Mouse (Mus musculus): ENCODE measurements at regions not wholly inside any gene's neighbourhood (a gene's known extent, or its start where the extent isn't known, plus 50 kb on each side); places are given as distances from the start of the nearest gene placed in this dataset.
A peak's percentile ranks its signal among the peaks of the same experiment; 100 is the strongest.

DNA sequence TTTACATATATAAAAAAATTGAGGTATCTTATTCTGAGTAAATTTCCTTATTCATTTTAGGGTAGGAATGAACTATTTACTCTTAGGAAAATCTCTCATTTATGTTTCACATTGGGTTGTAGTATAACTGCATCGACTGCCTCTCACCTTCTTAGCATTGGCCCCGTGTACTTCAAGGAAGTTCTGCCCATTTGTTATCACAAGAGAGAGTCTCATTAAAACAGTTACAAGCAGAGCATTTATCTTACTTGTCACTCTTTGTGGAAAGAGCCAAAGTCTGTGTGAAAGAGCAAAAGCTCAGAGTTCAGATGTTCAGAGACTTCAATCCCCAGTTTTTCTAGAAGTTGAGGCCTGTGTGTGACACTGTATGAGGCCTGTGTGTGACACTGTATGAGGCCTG lies 323.6 kb downstream of the Gpat3 start:
- H3K4me2 ChIP-seq = no peak overlapping the region
- H3K9me3 ChIP-seq = no peaks in the 10 kb centered on the region
- H3K9ac ChIP-seq = no peak overlapping the region
- H3K27me3 ChIP-seq = no peaks in the 10 kb centered on the region
- H3K4me3 ChIP-seq = no peak overlapping the region
- H3K36me3 ChIP-seq = no peaks in the 10 kb centered on the region
- WGBS = 28% methylated on average over 2 of the region's 2 CpGs
- H3K4me1 ChIP-seq = peaks cover 8% of the 10 kb centered on the region
- ATAC-seq (ENCODE audit: borderline replicate concordance, extremely low read depth, low FRiP score, low TSS enrichment) = no peak
- no peak overlapping the region for H3K27ac ChIP-seq

DNA sequence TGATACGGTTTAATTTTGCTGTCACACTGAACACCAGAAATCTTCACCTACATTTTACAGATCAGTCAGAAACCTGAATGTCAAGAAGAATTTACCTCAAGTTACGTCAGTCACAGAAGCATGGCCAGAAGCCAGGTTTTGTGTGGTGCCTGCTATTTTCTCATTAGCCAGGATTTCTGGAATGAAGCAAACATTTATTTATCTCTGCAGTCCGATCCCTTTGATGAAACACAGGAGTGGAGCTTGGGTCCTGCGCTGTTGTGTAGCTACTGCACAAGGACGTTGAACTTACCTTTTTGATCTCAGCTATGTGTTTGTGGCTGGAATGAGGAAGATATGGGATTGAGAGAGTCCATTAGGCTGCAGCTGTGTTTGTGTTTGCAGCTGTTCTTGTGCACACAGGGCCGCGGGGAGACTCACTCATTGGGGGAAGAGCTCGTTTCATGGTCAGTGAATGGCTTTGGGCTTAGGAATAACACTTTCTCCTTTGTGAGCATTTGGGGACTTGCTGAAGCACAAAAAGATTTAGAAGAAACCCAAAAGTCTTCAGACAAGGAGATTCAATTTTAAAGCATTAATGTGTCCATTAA lies 318.2 kb downstream of the Gpat3 start:
- Histone ChIP-seq H3K4me3 (no peak overlapping the region), H3K4me1 (0 out of 2 replicates have a peak, but pooled peaks cover 3% of the 10 kb centered on the region), H3K4me2 (no peak overlapping the region), H3K27me3 (no peaks in the 10 kb centered on the region), H3K27ac (no peak overlapping the region), H3K36me3 (no peaks in the 10 kb centered on the region), H3K9ac (no peak overlapping the region), H3K9me3 (no peaks in the 10 kb centered on the region)
- 13% methylated on average over 8 of the region's 8 CpGs for WGBS
- no peak for ATAC-seq (ENCODE audit: borderline replicate concordance, extremely low read depth, low FRiP score, low TSS enrichment)

DNA sequence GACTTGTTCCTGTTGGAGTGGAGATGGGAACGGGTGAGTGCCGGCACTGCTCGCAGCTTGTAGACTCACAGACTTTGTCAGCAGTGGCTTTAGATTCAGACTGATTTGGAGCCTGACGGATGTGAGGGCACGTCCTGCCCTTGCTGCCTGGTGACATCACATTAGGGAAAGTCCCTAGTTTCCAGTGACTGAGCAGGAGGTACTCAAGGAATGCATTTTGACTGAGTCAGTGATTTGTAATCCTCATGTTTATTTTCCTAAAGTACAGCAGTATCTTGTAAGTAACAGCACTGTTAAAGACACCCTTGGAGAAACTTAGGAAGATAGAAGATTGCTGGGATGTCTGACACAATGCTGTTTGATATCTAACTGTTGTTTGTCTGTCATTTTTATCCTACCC lies 317.6 kb downstream of the Gpat3 start:
- Histone ChIP-seq H3K9me3 (no peaks in the 10 kb centered on the region), H3K4me2 (no peak overlapping the region), H3K27ac (no peak overlapping the region), H3K4me3 (no peak overlapping the region), H3K27me3 (no peaks in the 10 kb centered on the region), H3K36me3 (no peaks in the 10 kb centered on the region), H3K4me1 (0 out of 2 replicates have a peak, but pooled peaks cover 3% of the 10 kb centered on the region), H3K9ac (no peak overlapping the region)
- 4% methylated on average over 5 of the region's 5 CpGs for WGBS
- no peak for ATAC-seq (ENCODE audit: borderline replicate concordance, extremely low read depth, low FRiP score, low TSS enrichment)

DNA sequence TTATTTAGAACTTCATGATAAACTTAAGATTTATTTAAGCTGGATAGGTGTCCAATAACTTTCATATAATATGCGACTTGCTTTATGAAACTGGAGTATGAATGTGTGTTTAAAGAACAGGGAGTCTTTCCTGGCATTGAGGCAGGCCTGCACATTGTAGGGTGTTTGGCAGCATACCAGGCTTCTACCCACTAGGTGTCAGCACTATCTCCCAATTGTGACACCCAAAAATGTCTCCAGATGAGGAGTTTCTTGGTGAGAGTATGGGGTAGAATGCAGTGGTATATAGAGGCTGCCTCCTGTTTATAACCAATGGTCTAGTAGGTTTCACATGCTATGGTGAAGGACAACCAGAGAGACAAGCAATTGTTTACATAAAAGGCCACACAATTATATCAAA lies 311.9 kb downstream of the Gpat3 start:
- Histone ChIP-seq H3K27ac (no peak overlapping the region), H3K4me1 (no peaks in the 10 kb centered on the region), H3K9ac (no peak overlapping the region), H3K4me2 (no peak overlapping the region), H3K4me3 (no peak overlapping the region), H3K36me3 (no peaks in the 10 kb centered on the region), H3K27me3 (no peaks in the 10 kb centered on the region), H3K9me3 (no peaks in the 10 kb centered on the region)
- ATAC-seq (ENCODE audit: borderline replicate concordance, extremely low read depth, low FRiP score, low TSS enrichment) = no peak
- WGBS = 39% methylated on average over 1 of the region's 1 CpGs

DNA sequence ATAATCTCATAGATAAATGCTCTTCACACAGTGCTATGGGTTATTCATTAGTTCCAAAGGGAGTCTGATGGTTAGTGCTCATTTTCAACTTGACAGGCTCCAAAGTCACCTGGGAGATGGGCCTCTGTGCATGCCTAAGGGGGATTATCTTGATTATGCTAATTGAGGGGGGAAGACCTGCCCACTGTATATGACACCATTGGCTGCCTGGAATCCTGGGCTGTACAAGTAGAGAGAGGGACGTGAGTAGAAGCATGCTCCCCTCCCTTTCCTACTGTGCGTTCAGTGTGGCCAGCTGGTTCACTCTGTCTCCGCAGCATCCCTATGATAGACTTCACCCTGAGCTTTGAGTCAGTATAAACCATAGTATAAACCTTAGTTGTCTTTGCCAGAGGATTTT lies 300.8 kb downstream of the Gpat3 start:
- H3K4me1 ChIP-seq = no peaks in the 10 kb centered on the region
- no peaks in the 10 kb centered on the region for H3K27me3 ChIP-seq
- no peaks in the 10 kb centered on the region for H3K9me3 ChIP-seq
- no peak overlapping the region for H3K9ac ChIP-seq
- no peaks in the 10 kb centered on the region for H3K36me3 ChIP-seq
- no peak overlapping the region for H3K4me2 ChIP-seq
- H3K4me3 ChIP-seq = no peak overlapping the region
- H3K27ac ChIP-seq = no peak overlapping the region
- 72% methylated on average over 3 of the region's 3 CpGs for WGBS
- no peak for ATAC-seq (ENCODE audit: borderline replicate concordance, extremely low read depth, low FRiP score, low TSS enrichment)

DNA sequence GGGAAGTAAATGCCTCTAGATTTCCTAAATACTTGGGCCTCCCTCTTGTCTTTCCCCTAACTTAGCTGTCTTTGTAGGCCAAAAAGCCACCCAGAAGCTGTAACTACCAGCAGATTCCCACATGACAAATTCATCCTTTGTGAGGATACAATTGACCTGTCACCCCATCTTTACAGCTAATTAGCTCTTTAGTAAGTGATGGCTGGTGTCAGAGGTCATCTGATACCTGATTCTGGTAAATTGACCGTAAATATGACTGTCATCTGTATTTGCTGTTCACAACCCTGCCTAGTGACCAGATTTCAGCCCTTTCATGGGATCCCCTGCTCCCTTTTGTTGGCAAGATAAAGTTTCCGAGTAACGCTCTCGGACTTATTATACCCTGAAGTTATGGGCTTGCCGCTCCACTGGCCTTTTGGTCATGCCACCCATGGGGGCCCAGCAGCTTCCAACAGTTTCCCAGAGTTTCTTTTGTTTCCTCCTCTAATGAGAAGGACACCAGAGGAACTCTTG lies 279.5 kb downstream of the Gpat3 start:
- Histone ChIP-seq H3K27ac (no peak overlapping the region), H3K4me1 (no peaks in the 10 kb centered on the region), H3K27me3 (no peaks in the 10 kb centered on the region), H3K9ac (no peak overlapping the region), H3K4me3 (no peak overlapping the region), H3K4me2 (no peak overlapping the region), H3K9me3 (no peaks in the 10 kb centered on the region), H3K36me3 (no peaks in the 10 kb centered on the region)
- ATAC-seq (ENCODE audit: borderline replicate concordance, extremely low read depth, low FRiP score, low TSS enrichment) = no peak
- 73% methylated on average over 5 of the region's 5 CpGs for WGBS

DNA sequence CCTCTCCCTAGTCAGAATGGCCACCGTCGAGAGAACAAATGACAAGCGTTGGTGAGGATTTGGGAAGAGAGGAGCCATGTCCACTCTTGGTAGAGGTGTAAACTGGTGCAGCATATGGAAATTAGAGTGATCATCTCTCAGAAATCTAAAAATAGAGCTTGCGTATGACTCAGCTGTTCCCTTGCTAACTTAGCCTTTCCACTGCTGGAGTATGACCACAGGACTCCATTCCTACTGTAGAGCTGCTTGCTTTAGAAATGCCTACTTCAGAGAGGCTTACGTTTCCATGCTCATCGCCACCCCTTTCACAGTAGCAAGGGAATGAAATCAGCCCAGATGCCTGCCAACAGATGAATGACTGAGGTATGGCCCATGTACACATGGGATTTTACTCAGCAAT lies 277.4 kb downstream of the Gpat3 start:
- Histone ChIP-seq H3K36me3 (no peaks in the 10 kb centered on the region), H3K4me2 (no peak overlapping the region), H3K4me1 (no peaks in the 10 kb centered on the region), H3K27ac (no peak overlapping the region), H3K4me3 (no peak overlapping the region), H3K9me3 (no peaks in the 10 kb centered on the region), H3K27me3 (no peaks in the 10 kb centered on the region), H3K9ac (no peak overlapping the region)
- no peak for ATAC-seq (ENCODE audit: borderline replicate concordance, extremely low read depth, low FRiP score, low TSS enrichment)
- WGBS = 89% methylated on average over 6 of the region's 6 CpGs

DNA sequence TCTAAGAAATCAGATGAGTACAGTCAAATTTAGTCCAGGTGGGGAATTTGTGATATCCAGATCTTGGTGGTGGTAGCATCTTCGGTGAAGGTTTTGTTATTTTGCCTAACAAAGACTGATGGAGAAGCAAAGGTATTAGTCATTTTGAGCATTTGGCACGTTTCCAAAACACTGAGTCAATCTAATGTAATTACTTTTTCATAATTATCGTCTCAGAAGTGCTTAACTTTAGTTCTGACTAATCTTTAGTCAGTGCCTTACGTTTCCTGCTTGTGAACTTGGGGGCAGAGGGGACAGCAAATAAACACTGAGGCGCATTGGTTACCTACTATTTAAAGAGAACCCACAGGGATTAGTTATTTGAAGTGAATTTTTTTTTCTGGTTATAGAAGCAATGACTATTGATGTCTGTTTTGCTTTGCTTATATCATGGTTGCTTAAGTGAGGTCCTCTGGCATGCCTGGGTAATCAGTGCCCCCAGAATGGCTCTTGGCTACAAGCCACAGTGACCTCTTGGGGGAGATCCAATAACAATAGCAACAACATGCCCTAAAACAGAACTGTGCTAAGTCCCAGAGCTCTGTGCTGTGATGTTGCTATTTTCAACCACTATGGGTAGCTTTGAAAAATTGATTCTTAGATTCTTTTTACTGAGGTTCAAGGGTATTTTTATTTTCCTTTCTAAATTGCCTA lies 275.1 kb downstream of the Gpat3 start:
- Histone ChIP-seq H3K36me3 (no peaks in the 10 kb centered on the region), H3K4me3 (no peak overlapping the region), H3K4me1 (no peaks in the 10 kb centered on the region), H3K27ac (no peak overlapping the region), H3K27me3 (no peaks in the 10 kb centered on the region), H3K9me3 (no peaks in the 10 kb centered on the region), H3K9ac (no peak overlapping the region), H3K4me2 (no peak overlapping the region)
- 39% methylated on average over 5 of the region's 5 CpGs for WGBS
- no peak for ATAC-seq (ENCODE audit: borderline replicate concordance, extremely low read depth, low FRiP score, low TSS enrichment)

DNA sequence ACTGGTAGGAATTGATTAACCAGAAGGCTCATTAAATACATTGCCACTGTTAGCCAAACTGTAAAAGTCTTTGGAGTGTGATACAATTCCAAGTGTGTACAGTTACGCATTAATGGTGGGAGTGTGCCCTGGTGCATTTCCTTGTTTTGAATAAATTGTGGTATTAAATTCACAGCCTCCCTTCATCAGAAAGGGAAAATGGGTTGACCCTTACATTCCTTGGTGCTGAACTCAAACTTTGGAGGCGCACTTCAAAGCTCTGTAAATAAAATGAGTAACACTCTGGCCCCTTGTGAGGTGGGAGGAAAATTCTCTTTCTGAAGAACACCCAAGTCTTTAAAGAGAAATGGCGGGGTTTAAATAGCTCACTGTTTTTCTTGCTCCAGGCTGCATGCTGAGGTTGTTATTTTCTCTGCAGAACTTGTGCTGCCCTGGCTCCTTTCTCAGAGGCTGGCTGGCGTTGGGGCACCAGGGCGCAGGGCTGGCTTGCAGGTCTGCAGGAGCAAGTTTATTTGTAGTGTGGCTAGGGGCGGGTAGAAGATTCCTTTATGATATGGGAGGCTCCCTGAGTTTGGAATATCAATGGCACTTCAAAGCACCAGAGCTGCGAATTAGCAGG lies 266.7 kb downstream of the Gpat3 start:
- no peak; the same call in 1 of the 2 replicates for ATAC-seq (ENCODE audit: borderline replicate concordance, extremely low read depth, low FRiP score, low TSS enrichment)
- Histone ChIP-seq H3K4me1 (peaks cover 3% of the 10 kb centered on the region), H3K9ac (no peak overlapping the region), H3K4me2 (no peak overlapping the region; the same call in 1 of the 2 replicates), H3K4me3 (no peak overlapping the region), H3K27ac (peak overlapping the region; percentile 71), H3K36me3 (no peaks in the 10 kb centered on the region), H3K9me3 (no peaks in the 10 kb centered on the region), H3K27me3 (no peaks in the 10 kb centered on the region)
- 17% methylated on average over 7 of the region's 7 CpGs for WGBS

DNA sequence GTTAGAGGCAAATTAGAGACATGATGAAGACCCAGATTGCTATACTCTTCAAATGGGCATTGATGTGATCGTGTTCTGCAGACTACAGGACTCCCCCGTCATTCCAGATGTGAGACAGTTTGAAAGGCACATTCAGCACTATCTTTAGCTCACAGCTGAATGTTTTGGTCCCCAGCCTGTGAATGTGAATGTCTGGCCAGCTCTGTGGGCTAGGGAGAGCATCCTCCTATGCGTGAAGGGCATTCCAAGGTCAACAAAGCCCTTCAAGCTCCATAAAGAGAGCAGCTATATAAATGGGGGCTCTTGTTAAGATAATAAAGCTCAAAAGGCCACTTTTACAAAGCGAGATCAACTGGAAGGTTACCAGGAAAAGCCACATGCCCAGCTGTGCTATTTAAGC lies 266.1 kb downstream of the Gpat3 start:
- WGBS = 39% methylated on average over 4 of the region's 4 CpGs
- ATAC-seq (ENCODE audit: borderline replicate concordance, extremely low read depth, low FRiP score, low TSS enrichment) = no peak

DNA sequence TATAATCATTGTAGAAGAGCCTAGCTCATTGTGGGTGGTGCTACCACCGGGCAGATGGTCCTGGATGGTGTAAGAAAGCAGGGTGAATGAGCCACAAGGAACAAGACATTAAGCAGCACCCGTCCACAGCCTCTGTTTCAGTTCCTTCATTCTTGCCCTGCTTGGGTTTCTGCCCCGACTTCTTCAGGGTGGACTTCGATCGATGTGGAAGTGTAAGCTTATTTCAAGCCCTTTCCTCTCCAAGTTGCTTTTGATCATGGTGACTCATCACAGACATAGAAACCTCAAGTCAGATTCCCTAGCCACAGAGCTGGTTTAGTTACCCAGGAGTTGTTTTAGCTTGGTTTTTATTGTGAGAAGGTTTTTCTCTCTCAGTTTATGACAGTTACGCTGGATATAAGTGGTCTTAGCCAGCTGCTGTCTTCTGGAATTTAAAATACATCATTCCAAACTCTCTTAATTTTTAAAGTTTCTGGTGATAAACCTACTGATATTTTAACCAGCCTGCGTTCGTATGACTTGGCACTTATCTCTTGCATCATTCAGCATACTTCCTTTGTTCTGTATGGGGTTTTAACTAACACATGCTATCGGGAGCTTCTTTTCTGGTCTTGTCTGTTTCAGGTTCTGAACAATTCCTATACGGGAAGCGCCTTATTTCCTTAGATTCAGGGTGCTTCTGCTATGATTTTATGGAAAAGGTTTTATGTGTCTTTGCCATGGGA lies 255.6 kb downstream of the Gpat3 start:
- Histone ChIP-seq H3K4me3 (no peak overlapping the region), H3K27ac (no peak overlapping the region), H3K4me2 (no peak overlapping the region), H3K9me3 (no peaks in the 10 kb centered on the region), H3K9ac (no peak overlapping the region), H3K27me3 (no peaks in the 10 kb centered on the region), H3K36me3 (no peaks in the 10 kb centered on the region), H3K4me1 (no peaks in the 10 kb centered on the region)
- WGBS = 67% methylated on average over 11 of the region's 11 CpGs
- no peak for ATAC-seq (ENCODE audit: borderline replicate concordance, extremely low read depth, low FRiP score, low TSS enrichment)

More for the DNA sequence above, 266.1 kb downstream of the Gpat3 start:
- no peaks in the 10 kb centered on the region for H3K9me3 ChIP-seq
- 0 out of 2 replicates have a peak overlapping the region, but pooled peaks have one; percentile 71 for H3K27ac ChIP-seq
- H3K4me3 ChIP-seq = no peak overlapping the region
- no peaks in the 10 kb centered on the region for H3K36me3 ChIP-seq
- H3K27me3 ChIP-seq = no peaks in the 10 kb centered on the region
- no peak overlapping the region for H3K4me2 ChIP-seq
- H3K4me1 ChIP-seq = peaks cover 3% of the 10 kb centered on the region
- no peak overlapping the region for H3K9ac ChIP-seq

All from lung, embryonic 15.5 days (tissue).